Mouse (Mus musculus) embryonic facial prominence, embryonic 15.5 days (tissue): ENCODE measurements at regions not wholly inside any gene's neighbourhood (a gene's known extent, or its start where the extent isn't known, plus 50 kb on each side); places are given as distances from the start of the nearest gene placed in this dataset.

Source experiments
- ATAC-seq: fragments of 200-750 bp; cut with Nextera tagmentation; 2 replicates; pipeline ENCODE4 v1.8.0; 2017; ENCODE audit warnings: low read depth, moderate TSS enrichment; ENCODE audit not compliant: insufficient number of reproducible peaks, low FRiP score, low TSS enrichment
- H3K27ac ChIP-seq: fragments of 300-500 bp; sonication (generic); replicated peaks from 2 replicates; pipeline ENCODE4 v1.5.1; 2015; ENCODE audit warnings: mild to moderate bottlenecking, inconsistent platforms
- H3K27me3 ChIP-seq: fragments of 300-500 bp; sonication (generic); 2 replicates; pipeline ENCODE4 v1.6.1; 2015; ENCODE audit warnings: inconsistent platforms
- H3K36me3 ChIP-seq: fragments of 300-500 bp; sonication (generic); 2 replicates; pipeline ENCODE4 v1.6.1; 2015; ENCODE audit warnings: mild to moderate bottlenecking, inconsistent platforms
- H3K4me1 ChIP-seq: fragments of 300-500 bp; sonication (generic); 2 replicates; pipeline ENCODE4 v1.6.1; 2015; ENCODE audit warnings: inconsistent platforms
- H3K4me2 ChIP-seq: fragments of 300-500 bp; sonication (generic); replicated peaks from 2 replicates; pipeline ENCODE4 v1.6.1; 2015; ENCODE audit warnings: mild to moderate bottlenecking, inconsistent platforms
- H3K4me3 ChIP-seq: fragments of 300-500 bp; sonication (generic); replicated peaks from 2 replicates; pipeline ENCODE4 v1.5.1; 2015; ENCODE audit warnings: mild to moderate bottlenecking, inconsistent platforms
- H3K9ac ChIP-seq: fragments of 300-500 bp; sonication (generic); 2 replicates; pipeline ENCODE4 v1.6.1; 2015; ENCODE audit warnings: inconsistent platforms
- H3K9me3 ChIP-seq: fragments of 300-500 bp; sonication (generic); replicated peaks from 2 replicates; pipeline ENCODE4 v1.6.1; 2016; ENCODE audit warnings: inconsistent platforms
- WGBS: fragments of 180-500 bp; shearing (Covaris S2); methylation state at CpG from one replicate; pipeline ENCODE4 v1.1.7; 2015; 5-methylcytosine and 5-hydroxymethylcytosine counted together

- no peaks in the 10 kb centered on the region for H3K9me3 ChIP-seq
- 32% methylated on average over 8 of the region's 8 CpGs for WGBS
- no peaks in the 10 kb centered on the region for H3K36me3 ChIP-seq
- H3K4me2 ChIP-seq, result no peak overlapping the region
- no peak overlapping the region for H3K27ac ChIP-seq
- H3K9ac ChIP-seq, result no peak overlapping the region
- ATAC-seq, result no peak
- H3K4me1 ChIP-seq, result no peaks in the 10 kb centered on the region
- H3K27me3 ChIP-seq, result no peaks in the 10 kb centered on the region
- H3K4me3 ChIP-seq, result no peak overlapping the region
Observed at GRCm38 (mm10) chr15:88318048-88318447, 282.1 kb upstream of the Zdhhc25 start.

- Histone ChIP-seq H3K36me3 (no peaks in the 10 kb centered on the region), H3K4me3 (no peak overlapping the region), H3K4me2 (no peak overlapping the region), H3K9me3 (no peaks in the 10 kb centered on the region), H3K9ac (no peak overlapping the region), H3K27ac (no peak overlapping the region), H3K4me1 (no peaks in the 10 kb centered on the region), H3K27me3 (no peaks in the 10 kb centered on the region)
- WGBS, result 76% methylated on average over 2 of the region's 2 CpGs
- ATAC-seq, result no peak
Observed at GRCm38 (mm10) chr15:88319527-88319926, 280.6 kb upstream of the Zdhhc25 start.

GRCm38 (mm10) chr15:88323584-88324375 is 276.3 kb upstream of the Zdhhc25 start:
- H3K36me3 ChIP-seq, result no peaks in the 10 kb centered on the region
- ATAC-seq, result no peak
- no peaks in the 10 kb centered on the region for H3K9me3 ChIP-seq
- H3K27me3 ChIP-seq, result no peaks in the 10 kb centered on the region
- 87% methylated on average over 16 of the region's 16 CpGs for WGBS
- no peak overlapping the region for H3K4me2 ChIP-seq
- no peak overlapping the region for H3K9ac ChIP-seq
- H3K4me3 ChIP-seq, result no peak overlapping the region
- H3K27ac ChIP-seq, result no peak overlapping the region
- H3K4me1 ChIP-seq, result no peaks in the 10 kb centered on the region

- no peaks in the 10 kb centered on the region for H3K36me3 ChIP-seq
- no peaks in the 10 kb centered on the region for H3K4me1 ChIP-seq
- no peak overlapping the region for H3K9ac ChIP-seq
- no peak overlapping the region for H3K4me3 ChIP-seq
- WGBS, result 49% methylated on average over 6 of the region's 6 CpGs
- H3K9me3 ChIP-seq, result no peaks in the 10 kb centered on the region
- no peaks in the 10 kb centered on the region for H3K27me3 ChIP-seq
- no peak for ATAC-seq
- no peak overlapping the region for H3K27ac ChIP-seq
- H3K4me2 ChIP-seq, result no peak overlapping the region
Observed at GRCm38 (mm10) chr15:88325108-88325507, 275.0 kb upstream of the Zdhhc25 start.

- Histone ChIP-seq H3K4me1 (no peaks in the 10 kb centered on the region), H3K9me3 (no peaks in the 10 kb centered on the region), H3K36me3 (no peaks in the 10 kb centered on the region), H3K4me3 (no peak overlapping the region), H3K9ac (no peak overlapping the region), H3K27ac (no peak overlapping the region), H3K4me2 (no peak overlapping the region), H3K27me3 (no peaks in the 10 kb centered on the region)
- 87% methylated on average over 2 of the region's 2 CpGs for WGBS
- ATAC-seq, result no peak
Observed at GRCm38 (mm10) chr15:88353206-88353605, 246.9 kb upstream of the Zdhhc25 start.

GRCm38 (mm10) chr15:88360375-88361035 is 239.6 kb upstream of the Zdhhc25 start:
- ATAC-seq, result 0 out of 2 replicates have a peak, but pooled peaks have one; percentile 29
- WGBS, result 22% methylated on average over 12 of the region's 12 CpGs
- Histone ChIP-seq H3K9ac (no peak overlapping the region), H3K4me3 (no peak overlapping the region), H3K9me3 (no peaks in the 10 kb centered on the region), H3K36me3 (no peaks in the 10 kb centered on the region), H3K4me1 (no peaks in the 10 kb centered on the region), H3K4me2 (no peak overlapping the region), H3K27me3 (no peaks in the 10 kb centered on the region), H3K27ac (no peak overlapping the region)

GRCm38 (mm10) chr15:88361351-88361750 is 238.8 kb upstream of the Zdhhc25 start:
- Histone ChIP-seq H3K4me3 (no peak overlapping the region), H3K4me1 (no peaks in the 10 kb centered on the region), H3K27ac (no peak overlapping the region), H3K4me2 (no peak overlapping the region), H3K9me3 (no peaks in the 10 kb centered on the region), H3K27me3 (no peaks in the 10 kb centered on the region), H3K36me3 (no peaks in the 10 kb centered on the region), H3K9ac (no peak overlapping the region)
- no peak for ATAC-seq
- 60% methylated on average over 5 of the region's 5 CpGs for WGBS

GRCm38 (mm10) chr15:88362966-88363365 is 237.1 kb upstream of the Zdhhc25 start:
- H3K9ac ChIP-seq, result no peak overlapping the region
- H3K36me3 ChIP-seq, result no peaks in the 10 kb centered on the region
- ATAC-seq, result no peak
- H3K4me2 ChIP-seq, result no peak overlapping the region
- H3K9me3 ChIP-seq, result no peaks in the 10 kb centered on the region
- no peaks in the 10 kb centered on the region for H3K27me3 ChIP-seq
- H3K4me3 ChIP-seq, result no peak overlapping the region
- H3K27ac ChIP-seq, result no peak overlapping the region
- H3K4me1 ChIP-seq, result no peaks in the 10 kb centered on the region
- 49% methylated on average over 6 of the region's 6 CpGs for WGBS

GRCm38 (mm10) chr15:88370366-88370765 is 229.7 kb upstream of the Zdhhc25 start:
- Histone ChIP-seq H3K9me3 (no peaks in the 10 kb centered on the region), H3K36me3 (no peaks in the 10 kb centered on the region), H3K27me3 (no peaks in the 10 kb centered on the region), H3K4me3 (no peak overlapping the region), H3K4me2 (no peak overlapping the region), H3K4me1 (no peaks in the 10 kb centered on the region), H3K9ac (no peak overlapping the region), H3K27ac (no peak overlapping the region)
- 77% methylated on average over 5 of the region's 5 CpGs for WGBS
- ATAC-seq, result no peak

GRCm38 (mm10) chr15:88372039-88372438 is 228.1 kb upstream of the Zdhhc25 start:
- no peak overlapping the region for H3K4me2 ChIP-seq
- H3K4me1 ChIP-seq, result no peaks in the 10 kb centered on the region
- ATAC-seq, result no peak
- no peak overlapping the region for H3K4me3 ChIP-seq
- 74% methylated on average over 8 of the region's 8 CpGs for WGBS
- H3K27ac ChIP-seq, result no peak overlapping the region
- no peaks in the 10 kb centered on the region for H3K27me3 ChIP-seq
- H3K9ac ChIP-seq, result no peak overlapping the region
- H3K9me3 ChIP-seq, result no peaks in the 10 kb centered on the region
- no peaks in the 10 kb centered on the region for H3K36me3 ChIP-seq

- WGBS, result 59% methylated on average over 6 of the region's 6 CpGs
- Histone ChIP-seq H3K4me3 (no peak overlapping the region), H3K9me3 (no peaks in the 10 kb centered on the region), H3K9ac (no peak overlapping the region), H3K4me2 (no peak overlapping the region), H3K27ac (no peak overlapping the region), H3K27me3 (no peaks in the 10 kb centered on the region), H3K4me1 (no peaks in the 10 kb centered on the region), H3K36me3 (no peaks in the 10 kb centered on the region)
- ATAC-seq, result no peak
Observed at GRCm38 (mm10) chr15:88373923-88374322, 226.2 kb upstream of the Zdhhc25 start.

- Histone ChIP-seq H3K4me2 (no peak overlapping the region), H3K36me3 (no peaks in the 10 kb centered on the region), H3K9me3 (no peaks in the 10 kb centered on the region), H3K9ac (no peak overlapping the region), H3K27me3 (no peaks in the 10 kb centered on the region), H3K4me3 (no peak overlapping the region), H3K4me1 (no peaks in the 10 kb centered on the region), H3K27ac (no peak overlapping the region)
- no peak for ATAC-seq
- 59% methylated on average over 7 of the region's 7 CpGs for WGBS
Observed at GRCm38 (mm10) chr15:88379342-88379741, 220.8 kb upstream of the Zdhhc25 start.
